Mouse (Mus musculus): ENCODE measurements around the gene Ccdc151.

The Ccdc151 gene

GRCm38 (mm10) chr9:21963417-21963816 is 39.0 kb downstream of the Ccdc151 start, which contains the start of gene Epor:
Gene Epor (minus strand): TSS chr9:21963506.
- in situ Hi-C loops (cut with MboI; ENCODE audit: low pct_unique_long_range_greater_than_20kb in 1 of 2, low sequenced_read_pairs in 2 of 2, unreplicated experiment in 1 of 2) = no loop called here

DNA sequence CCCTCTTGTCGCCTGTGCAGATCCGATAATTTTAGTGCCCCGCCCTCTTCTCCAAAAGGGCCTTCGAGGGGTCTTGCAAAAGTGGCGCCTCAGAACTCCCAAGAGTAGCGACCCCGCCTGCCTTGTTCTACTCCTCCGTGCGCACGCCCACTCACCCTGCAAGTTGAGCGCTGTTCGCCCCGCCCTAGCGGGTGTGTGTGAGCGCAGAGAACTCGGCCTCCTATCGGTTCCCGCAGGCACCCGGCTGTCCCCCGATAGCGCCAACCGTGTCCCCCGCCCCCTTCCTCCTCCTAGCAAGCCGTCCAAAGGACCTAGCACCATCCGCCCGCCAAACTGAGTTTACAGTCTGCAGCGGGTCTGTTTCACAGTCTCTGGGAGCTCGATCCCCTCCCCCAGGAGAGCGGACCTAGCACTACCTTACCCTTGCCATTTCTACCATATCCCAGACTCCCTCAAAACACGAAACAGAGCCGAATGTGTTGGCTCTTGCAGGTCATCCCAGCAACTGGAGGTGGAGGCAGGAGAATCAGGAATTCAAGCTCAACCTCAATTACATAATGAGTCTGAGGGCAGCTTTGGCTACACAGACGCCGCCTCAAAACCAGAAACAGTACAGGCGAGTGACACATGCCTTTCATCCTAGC is 39.9 kb downstream of the Ccdc151 start:
- in situ Hi-C loops (cut with MboI; ENCODE audit: low pct_unique_long_range_greater_than_20kb in 1 of 2, low sequenced_read_pairs in 2 of 2, unreplicated experiment in 1 of 2) = no loop called here

GRCm38 (mm10) chr9:21962010-21962409 is 40.4 kb downstream of the Ccdc151 start:
- in situ Hi-C loops (cut with MboI; ENCODE audit: low pct_unique_long_range_greater_than_20kb in 1 of 2, low sequenced_read_pairs in 2 of 2, unreplicated experiment in 1 of 2) = no loop called here

GRCm38 (mm10) chr9:21961366-21961980 is 41.0 kb downstream of the Ccdc151 start:
- in situ Hi-C loops (cut with MboI; ENCODE audit: low pct_unique_long_range_greater_than_20kb in 1 of 2, low sequenced_read_pairs in 2 of 2, unreplicated experiment in 1 of 2) = no loop called here

GRCm38 (mm10) chr9:21960558-21961208 is 41.8 kb downstream of the Ccdc151 start:
- in situ Hi-C loops (cut with MboI; ENCODE audit: low pct_unique_long_range_greater_than_20kb in 1 of 2, low sequenced_read_pairs in 2 of 2, unreplicated experiment in 1 of 2) = no loop called here

DNA sequence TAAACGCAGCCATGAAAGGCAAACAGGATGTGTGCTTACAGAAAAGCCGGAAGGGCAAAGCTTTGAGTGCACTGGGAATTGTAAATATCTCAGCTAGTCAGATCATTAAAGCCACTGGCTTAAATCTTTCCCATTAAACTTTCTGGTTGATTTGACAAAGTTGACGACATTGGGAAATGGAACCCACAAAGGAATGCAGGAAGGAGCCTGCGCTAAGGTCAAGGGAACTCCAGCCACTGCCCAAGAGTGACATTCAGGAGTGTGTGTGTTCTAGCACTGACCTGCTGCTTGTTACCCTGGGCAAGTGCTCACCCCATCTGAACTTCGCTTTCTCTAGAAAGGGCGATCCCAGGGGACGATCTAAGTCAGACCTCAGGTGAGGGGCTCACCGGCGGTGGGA is 42.3 kb downstream of the Ccdc151 start:
- in situ Hi-C loops (cut with MboI; ENCODE audit: low pct_unique_long_range_greater_than_20kb in 1 of 2, low sequenced_read_pairs in 2 of 2, unreplicated experiment in 1 of 2) = no loop called here

- in situ Hi-C loops (cut with MboI; ENCODE audit: low pct_unique_long_range_greater_than_20kb in 1 of 2, low sequenced_read_pairs in 2 of 2, unreplicated experiment in 1 of 2) = no loop called here
These were observed 43.2 kb downstream of the Ccdc151 start for GRCm38 (mm10) chr9:21959244-21959643.

DNA sequence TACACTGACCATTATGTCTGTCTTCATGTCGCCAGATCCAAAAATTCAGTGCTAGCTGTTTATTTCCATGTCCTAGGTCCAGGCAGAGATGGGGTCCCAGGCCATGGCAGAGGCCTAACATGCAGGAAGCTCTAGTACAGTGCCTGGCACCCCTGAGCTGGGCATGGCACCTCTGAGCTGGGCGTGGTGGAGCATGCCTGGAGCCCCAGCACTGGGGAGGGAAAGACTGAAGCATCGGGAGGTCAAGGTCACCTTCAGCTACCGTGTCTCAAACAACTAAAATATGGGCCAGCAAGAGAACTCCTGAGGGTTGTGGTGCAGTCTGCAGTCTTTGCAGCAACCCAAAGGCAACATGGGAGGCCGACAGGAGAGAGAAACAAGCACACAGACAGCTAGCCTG is 44.1 kb downstream of the Ccdc151 start:
- in situ Hi-C loops (cut with MboI; ENCODE audit: low pct_unique_long_range_greater_than_20kb in 1 of 2, low sequenced_read_pairs in 2 of 2, unreplicated experiment in 1 of 2) = no loop called here

DNA sequence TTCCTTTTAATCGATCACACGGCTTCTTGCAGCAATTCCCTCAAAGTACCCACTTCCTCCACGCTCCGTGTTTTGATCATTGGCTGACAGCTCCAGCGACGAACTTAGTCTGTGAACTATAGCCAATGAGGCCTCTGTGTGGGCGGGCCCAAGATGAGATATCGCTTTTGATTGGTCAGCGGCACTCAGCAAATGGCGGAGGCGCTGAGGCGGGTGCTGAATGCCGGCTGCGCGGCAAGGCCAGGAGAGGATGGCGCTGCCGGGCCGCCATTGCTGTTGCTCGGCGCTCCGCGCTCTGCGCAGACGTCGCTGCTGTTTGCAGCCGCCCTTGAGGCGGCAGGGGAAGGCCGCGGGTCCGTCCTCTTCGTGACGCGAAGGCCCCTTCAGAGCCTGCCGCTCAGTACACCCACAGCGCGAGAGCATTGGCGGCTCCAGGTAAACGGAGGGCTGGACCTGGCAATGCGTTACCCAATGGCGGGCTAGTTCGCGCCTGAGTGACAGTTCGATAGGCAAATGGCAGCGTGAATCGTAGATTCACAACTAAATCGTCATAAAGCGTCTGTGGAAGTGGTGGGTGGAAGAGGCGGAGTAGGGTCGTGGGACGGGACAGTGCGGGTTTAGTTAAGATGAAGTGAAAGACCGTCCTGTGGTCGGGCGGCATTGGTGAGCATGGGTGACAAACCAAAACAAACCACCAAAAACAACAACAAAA is 46.7 kb downstream of the Ccdc151 start, which contains the start of gene Swsap1:
Gene Swsap1, plus strand, starts transcription at position 186 of the 712 bp plus-strand sequence.
- in situ Hi-C loops (cut with MboI; ENCODE audit: low pct_unique_long_range_greater_than_20kb in 1 of 2, low sequenced_read_pairs in 2 of 2, unreplicated experiment in 1 of 2) = no loop called here

GRCm38 (mm10) chr9:21955225-21955569 is 47.2 kb downstream of the Ccdc151 start:
- in situ Hi-C loops (cut with MboI; ENCODE audit: low pct_unique_long_range_greater_than_20kb in 1 of 2, low sequenced_read_pairs in 2 of 2, unreplicated experiment in 1 of 2) = no loop called here

- in situ Hi-C loops (cut with MboI; ENCODE audit: low pct_unique_long_range_greater_than_20kb in 1 of 2, low sequenced_read_pairs in 2 of 2, unreplicated experiment in 1 of 2) = no loop called here
These were observed 47.8 kb downstream of the Ccdc151 start for GRCm38 (mm10) chr9:21954635-21955034.

DNA sequence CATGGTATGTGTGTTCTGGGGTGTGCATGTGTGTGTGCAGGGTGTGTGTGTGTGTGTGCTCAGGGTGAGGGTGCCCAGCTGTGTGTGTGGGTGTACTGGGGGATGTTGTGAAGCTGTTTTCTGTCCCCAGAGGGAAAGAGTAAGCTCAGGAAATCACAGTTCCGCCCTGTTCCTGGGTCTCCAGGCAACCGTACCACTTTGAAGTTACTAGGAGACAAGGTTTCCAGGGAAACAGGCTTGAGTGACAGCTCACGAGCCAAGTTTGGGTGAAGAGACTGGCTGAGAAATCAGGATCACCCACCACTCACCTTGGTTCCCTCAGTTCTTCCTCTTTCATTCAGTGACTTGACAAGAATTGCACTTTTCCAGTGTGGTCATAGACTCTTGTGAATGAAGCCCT is 48.8 kb downstream of the Ccdc151 start:
- in situ Hi-C loops (cut with MboI; ENCODE audit: low pct_unique_long_range_greater_than_20kb in 1 of 2, low sequenced_read_pairs in 2 of 2, unreplicated experiment in 1 of 2) = no loop called here

DNA sequence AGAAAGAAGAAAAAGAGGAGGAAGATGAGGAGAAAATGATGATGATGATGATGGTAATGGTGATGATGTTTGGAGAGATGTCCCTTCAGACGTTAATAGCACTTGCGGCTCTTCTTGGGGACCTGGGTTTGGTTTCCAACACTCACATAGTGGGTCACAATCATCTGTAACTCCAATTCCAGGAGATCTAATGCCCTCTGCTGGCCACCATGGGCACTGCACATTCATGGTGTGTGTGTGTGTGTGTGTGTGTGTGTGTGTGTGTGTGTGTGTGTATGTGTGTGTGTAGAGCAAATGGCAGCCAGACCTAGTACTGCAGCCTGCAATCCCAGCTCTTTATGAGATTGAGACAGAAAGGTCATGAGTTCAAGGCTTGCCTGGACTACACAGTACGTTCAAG is 50.5 kb downstream of the Ccdc151 start:
- in situ Hi-C loops (cut with MboI; ENCODE audit: low pct_unique_long_range_greater_than_20kb in 1 of 2, low sequenced_read_pairs in 2 of 2, unreplicated experiment in 1 of 2) = no loop called here

DNA sequence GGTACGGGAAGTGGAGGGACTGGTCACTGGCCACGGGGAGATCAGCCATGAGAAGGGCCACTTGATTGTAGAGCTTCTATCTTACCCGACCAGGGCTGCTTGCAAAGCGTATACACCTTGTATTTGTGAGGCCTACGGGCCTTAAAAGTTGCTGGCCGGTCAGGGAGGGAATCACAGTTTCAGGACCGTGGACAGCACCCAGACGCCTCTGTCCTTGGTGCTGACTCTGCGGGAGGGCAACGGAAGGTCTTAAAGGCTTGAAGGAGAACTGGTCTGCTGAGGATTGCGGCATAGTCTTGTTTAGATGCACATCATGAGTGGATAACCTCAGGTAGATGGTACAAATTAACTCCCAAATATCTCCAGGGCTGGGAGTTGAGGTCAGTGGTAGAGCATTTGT is 52.1 kb downstream of the Ccdc151 start:
- in situ Hi-C loops (cut with MboI; ENCODE audit: low pct_unique_long_range_greater_than_20kb in 1 of 2, low sequenced_read_pairs in 2 of 2, unreplicated experiment in 1 of 2) = no loop called here

DNA sequence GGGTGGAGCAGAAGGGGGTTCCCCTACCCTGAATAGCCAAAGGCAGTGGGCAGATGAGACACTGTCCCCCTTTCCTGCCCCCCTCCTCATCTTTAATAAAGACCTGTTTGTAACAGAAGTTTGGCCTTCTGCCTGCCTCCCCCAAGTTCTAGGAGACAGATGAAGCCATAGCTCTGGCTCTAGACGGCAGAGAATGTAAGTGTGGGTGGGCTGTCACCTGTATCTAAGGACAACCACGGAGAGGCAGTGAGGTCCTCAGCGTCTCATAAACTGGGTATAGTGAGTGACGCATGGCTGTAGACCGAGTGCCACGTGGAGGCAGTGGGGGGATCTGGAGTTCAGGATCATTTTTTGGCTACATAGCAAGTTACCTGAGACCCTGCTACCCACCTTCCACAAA is 53.6 kb downstream of the Ccdc151 start:
- in situ Hi-C loops (cut with MboI; ENCODE audit: low pct_unique_long_range_greater_than_20kb in 1 of 2, low sequenced_read_pairs in 2 of 2, unreplicated experiment in 1 of 2) = no loop called here

- in situ Hi-C loops (cut with MboI; ENCODE audit: low pct_unique_long_range_greater_than_20kb in 1 of 2, low sequenced_read_pairs in 2 of 2, unreplicated experiment in 1 of 2) = no loop called here
These were observed 54.3 kb downstream of the Ccdc151 start for GRCm38 (mm10) chr9:21948146-21948545.

- in situ Hi-C loops (cut with MboI; ENCODE audit: low pct_unique_long_range_greater_than_20kb in 1 of 2, low sequenced_read_pairs in 2 of 2, unreplicated experiment in 1 of 2) = no loop called here
These were observed 54.8 kb downstream of the Ccdc151 start for GRCm38 (mm10) chr9:21947540-21948130.

GRCm38 (mm10) chr9:21944267-21944666 is 58.2 kb downstream of the Ccdc151 start:
- in situ Hi-C loops (cut with MboI; ENCODE audit: low pct_unique_long_range_greater_than_20kb in 1 of 2, low sequenced_read_pairs in 2 of 2, unreplicated experiment in 1 of 2) = no loop called here

GRCm38 (mm10) chr9:21943638-21944037 is 58.8 kb downstream of the Ccdc151 start:
- in situ Hi-C loops (cut with MboI; ENCODE audit: low pct_unique_long_range_greater_than_20kb in 1 of 2, low sequenced_read_pairs in 2 of 2, unreplicated experiment in 1 of 2) = no loop called here

Data from mouse embryonic stem cell (cell line).